Mouse (Mus musculus) ES-E14 (cell line): ENCODE data around the gene Lpar3. TPM values are rescaled to one million over a fixed set of nuclear protein-coding genes. Genes with fewer than 3 reads are reported as not detected.

ENCODE experiments used
- DNase-seq: peaks from one replicate; pipeline ENCODE4 v3.0.0-alpha.2; 2013; ENCODE audit warnings: low read depth, low spot score
- H3K27ac ChIP-seq: 2 replicates; pipeline ENCODE4 v1.5.1; 2012; ENCODE audit warnings: low read depth, mild to moderate bottlenecking, low read length, moderate library complexity, mixed read lengths; ENCODE audit not compliant: poor library complexity, insufficient read depth, severe bottlenecking
- H3K36me3 ChIP-seq: 2 replicates; pipeline ENCODE4 v1.6.1; 2012; ENCODE audit warnings: mild to moderate bottlenecking, low read length, moderate library complexity, mixed read lengths; ENCODE audit not compliant: control insufficient read depth, poor library complexity, insufficient read depth, severe bottlenecking
- H3K4me1 ChIP-seq, 2 experiments: fragments of 150-350 bp in 1 of 2; sonication (generic) in 1 of 2; 2 replicates each; pipeline ENCODE4 v1.6.1; 2012; ENCODE audit warnings: low read length in 2 of 2, mild to moderate bottlenecking in 1 of 2, mixed read lengths in 1 of 2; ENCODE audit not compliant: control insufficient read depth in 2 of 2, insufficient read depth in 2 of 2, poor library complexity in 1 of 2
- H3K4me3 ChIP-seq, 2 experiments: fragments of 150-350 bp in 1 of 2; sonication (generic) in 1 of 2; 2 replicates each; pipeline ENCODE4 v1.5.1; 2012; ENCODE audit warnings: low read length in 2 of 2, low read depth in 1 of 2, mild to moderate bottlenecking in 1 of 2, mixed read lengths in 1 of 2; ENCODE audit not compliant: insufficient read depth in 1 of 2, poor library complexity in 1 of 2, severe bottlenecking in 1 of 2
- H3K9ac ChIP-seq: 2 replicates; pipeline ENCODE4 v1.6.1; 2012; ENCODE audit warnings: low read depth, mild to moderate bottlenecking, low read length, mixed read lengths; ENCODE audit not compliant: poor library complexity, insufficient read depth, severe bottlenecking
- H3K9me3 ChIP-seq: fragments of 150-350 bp; sonication (generic); 2 replicates; pipeline ENCODE4 v1.6.1; 2012; ENCODE audit warnings: low read depth, mild to moderate bottlenecking, low read length; ENCODE audit not compliant: control insufficient read depth, insufficient read depth
- CHD2 ChIP-seq: IDR thresholded peaks from 2 replicates; pipeline ENCODE4 v1.6.1; 2014; ENCODE audit warnings: mild to moderate bottlenecking, low read depth, low read length, inconsistent platforms
- HCFC1 ChIP-seq: IDR thresholded peaks from 2 replicates; pipeline ENCODE4 v1.6.1; 2012; ENCODE audit warnings: low read length, inconsistent platforms, borderline replicate concordance; ENCODE audit not compliant: insufficient read depth
- MAFK ChIP-seq: IDR thresholded peaks from 2 replicates; pipeline ENCODE4 v1.6.1; 2014; ENCODE audit warnings: mild to moderate bottlenecking, low read depth, low read length, inconsistent platforms; ENCODE audit not compliant: insufficient read depth
- ZC3H11A ChIP-seq: IDR thresholded peaks from 2 replicates; pipeline ENCODE4 v1.6.1; 2012; ENCODE audit warnings: low read depth, mild to moderate bottlenecking, inconsistent platforms, low read length, borderline replicate concordance
- ZNF384 ChIP-seq: IDR thresholded peaks from 2 replicates; pipeline ENCODE4 v1.6.1; 2012; ENCODE audit warnings: low read depth, low read length, inconsistent platforms
- in situ Hi-C, 2 experiments: fragments of 600-800 bp; cut with MboI; formaldehyde crosslinking; loops; one replicate each; pipeline ENCODE4 v1.15.1; 2025; ENCODE audit warnings: low sequenced_read_pairs in 2 of 2, inconsistent platforms in 1 of 2; ENCODE audit not compliant: unreplicated experiment in 2 of 2
- total RNA-seq: library from RNA; depleted of rRNA; stranded (reverse); fragments of 300-350 nt; gene quantifications from 2 replicates; pipeline ENCODE4 v1.2.3, GENCODE M21; 2012

The Lpar3 gene
- total RNA-seq, 1 experiment = 0.89 TPM

GRCm38 (mm10) chr3:146186033-146186432, 34.7 kb upstream of the Lpar3 start:
- Histone ChIP-seq H3K4me1 (no peaks in the 10 kb centered on the region), H3K36me3 (no peaks in the 10 kb centered on the region), H3K27ac (no peak overlapping the region), H3K4me3 (no peak overlapping the region), H3K9me3 (no peaks in the 10 kb centered on the region), H3K9ac (no peak overlapping the region)
- TF ChIP-seq CHD2 (no peak), MAFK (no peak), ZC3H11A (no peak), HCFC1 (no peak)
- in situ Hi-C loops = loop anchor here in 1 of 2 experiments (25.0 kb wide), 1 partner anchor 774 kb away; no protein-coding TSS in a partner anchor
- DNase-seq = no peak

- Histone ChIP-seq H3K9me3 (no peaks in the 10 kb centered on the region), H3K4me1 (no peaks in the 10 kb centered on the region), H3K36me3 (no peaks in the 10 kb centered on the region), H3K4me3 (no peak overlapping the region), H3K9ac (no peak overlapping the region), H3K27ac (no peak overlapping the region)
- TF ChIP-seq CHD2 = no peak
- no peak for TF ChIP-seq MAFK
- no peak for TF ChIP-seq HCFC1
- no peak for DNase-seq
- in situ Hi-C loops = loop anchor here in 1 of 2 experiments (25.0 kb wide), 1 partner anchor 778 kb away; no protein-coding TSS in a partner anchor
Observed at GRCm38 (mm10) chr3:146189933-146190332, 30.8 kb upstream of the Lpar3 start.

DNA sequence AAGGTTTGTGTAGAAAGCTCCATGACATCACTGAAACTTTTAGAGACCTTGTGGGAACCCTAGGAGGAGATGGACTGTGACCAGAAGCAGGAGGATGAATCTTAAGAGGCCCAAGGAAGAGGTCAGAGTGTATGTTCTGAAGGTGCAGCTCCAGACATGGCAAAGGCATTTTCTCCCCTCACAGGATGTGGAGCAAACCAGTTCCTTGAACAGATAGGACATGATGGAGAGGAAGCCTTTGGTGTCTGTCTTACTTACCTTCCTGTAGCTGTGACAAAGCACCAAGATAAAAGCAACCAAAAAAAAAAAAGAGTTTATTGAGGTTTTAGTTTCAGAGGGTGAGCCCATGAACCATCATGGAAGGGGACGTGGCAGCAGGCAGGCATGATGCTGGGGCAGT, 28.3 kb upstream of the Lpar3 start:
- H3K27ac ChIP-seq = no peak overlapping the region
- no peaks in the 10 kb centered on the region for H3K36me3 ChIP-seq
- no peak overlapping the region for H3K4me3 ChIP-seq
- no peak for TF ChIP-seq CHD2
- no peak for TF ChIP-seq ZC3H11A
- no peak for TF ChIP-seq ZNF384
- TF ChIP-seq HCFC1 = no peak
- TF ChIP-seq MAFK = no peak
- in situ Hi-C loops = loop anchor here in 1 of 2 experiments (25.0 kb wide), 1 partner anchor 780 kb away; no protein-coding TSS in a partner anchor
- H3K9me3 ChIP-seq = no peaks in the 10 kb centered on the region
- no peak for DNase-seq
- no peak overlapping the region for H3K9ac ChIP-seq
- H3K4me1 ChIP-seq = no peaks in the 10 kb centered on the region

GRCm38 (mm10) chr3:146195153-146195552, 25.6 kb upstream of the Lpar3 start:
- Histone ChIP-seq H3K4me3 (no peak overlapping the region), H3K9ac (no peak overlapping the region), H3K27ac (no peak overlapping the region), H3K36me3 (no peaks in the 10 kb centered on the region), H3K9me3 (no peaks in the 10 kb centered on the region), H3K4me1 (no peaks in the 10 kb centered on the region)
- no peak for DNase-seq
- TF ChIP-seq ZNF384 (no peak), HCFC1 (no peak), CHD2 (no peak), ZC3H11A (no peak), MAFK (no peak)
- in situ Hi-C loops = loop anchor here in 1 of 2 experiments (25.0 kb wide), 1 partner anchor 783 kb away; no protein-coding TSS in a partner anchor

DNA sequence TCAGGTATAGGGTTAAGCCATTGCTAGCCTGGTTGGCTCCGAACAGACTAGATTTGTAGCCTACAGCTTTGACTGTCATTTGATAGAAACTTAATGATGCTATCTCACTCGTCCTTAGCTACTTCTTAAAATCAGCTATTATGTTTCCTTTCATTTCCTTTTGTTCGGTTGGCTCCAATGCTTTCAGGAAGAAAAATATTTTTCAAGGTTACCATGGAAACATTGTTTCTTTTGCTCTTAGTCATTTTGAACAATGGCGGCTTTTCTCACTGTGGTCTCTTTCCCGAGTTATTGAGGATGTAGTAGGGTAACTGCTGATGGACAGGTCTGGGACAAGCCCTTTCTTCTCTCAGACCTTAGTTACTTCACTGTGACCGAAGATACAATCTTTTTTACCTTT, 24.5 kb upstream of the Lpar3 start:
- no peaks in the 10 kb centered on the region for H3K36me3 ChIP-seq
- in situ Hi-C loops = loop anchor here in 1 of 2 experiments (25.0 kb wide), 1 partner anchor 784 kb away; no protein-coding TSS in a partner anchor
- TF ChIP-seq CHD2 = no peak
- TF ChIP-seq HCFC1 = no peak
- TF ChIP-seq ZC3H11A = no peak
- TF ChIP-seq ZNF384 = no peak
- TF ChIP-seq MAFK = no peak
- no peak for DNase-seq
- H3K4me1 ChIP-seq = no peaks in the 10 kb centered on the region
- H3K4me3 ChIP-seq = no peak overlapping the region
- H3K27ac ChIP-seq = no peak overlapping the region
- H3K9me3 ChIP-seq = no peaks in the 10 kb centered on the region
- H3K9ac ChIP-seq = no peak overlapping the region
